Mouse (Mus musculus): ENCODE data around the gene Spag9.

GRCm38 (mm10) chr11:94073283-94073682, 77.4 kb downstream of the Spag9 start:
- peak; percentile 53 for TF ChIP-seq CTCF (conservative IDR thresholded peaks at IDR 0.05; ENCODE audit: insufficient read depth, insufficient read length, low read depth, low read length)
- no peak for TF ChIP-seq POLR2A (IDR thresholded peaks at IDR 0.05; ENCODE audit: low read depth, low read length)

Data from kidney, adult 2 months (tissue).